Mouse (Mus musculus) stomach, postnatal 0 days (tissue): ENCODE data around the gene Fxn. TPM values are rescaled to one million over a fixed set of nuclear protein-coding genes. Genes with fewer than 3 reads are reported as not detected.

Experiments used
- ATAC-seq: fragments of 200-750 bp; cut with Nextera tagmentation; 2 replicates; pipeline ENCODE4 v1.8.0; 2017; ENCODE audit not compliant: low FRiP score, low TSS enrichment
- DNase-seq: peaks from one replicate; pipeline ENCODE4 v3.0.0-alpha.2; 2016; ENCODE audit warnings: low spot score
- H3K27ac ChIP-seq: fragments of 300-500 bp; sonication (generic); replicated peaks from 2 replicates; pipeline ENCODE4 v1.5.1; 2014; ENCODE audit warnings: mild to moderate bottlenecking, control low read depth
- H3K27me3 ChIP-seq: fragments of 300-500 bp; sonication (generic); 2 replicates; pipeline ENCODE4 v1.6.1; 2014; ENCODE audit warnings: low read length; ENCODE audit not compliant: control insufficient read depth, insufficient read depth
- H3K36me3 ChIP-seq: fragments of 300-500 bp; sonication (generic); 2 replicates; pipeline ENCODE4 v1.6.1; 2014; ENCODE audit warnings: low read length, mixed read lengths; ENCODE audit not compliant: control insufficient read depth, insufficient read depth
- H3K4me1 ChIP-seq: fragments of 300-500 bp; sonication (generic); replicated peaks from 2 replicates; pipeline ENCODE4 v1.6.1; 2014; ENCODE audit warnings: antibody characterized with exemption; ENCODE audit not compliant: control insufficient read depth, insufficient read depth
- H3K4me2 ChIP-seq: fragments of 300-500 bp; sonication (generic); replicated peaks from 2 replicates; pipeline ENCODE4 v1.6.1; 2014; ENCODE audit warnings: low read depth, mild to moderate bottlenecking, control low read depth, moderate library complexity
- H3K4me3 ChIP-seq: fragments of 300-500 bp; sonication (generic); 2 replicates; pipeline ENCODE4 v1.5.1; 2014; ENCODE audit warnings: low read depth, low read length, control low read depth
- H3K9ac ChIP-seq: fragments of 300-500 bp; sonication (generic); 2 replicates; pipeline ENCODE4 v1.6.1; 2014; ENCODE audit warnings: mild to moderate bottlenecking, low read length, control low read depth, mixed read lengths
- H3K9me3 ChIP-seq: fragments of 300-500 bp; sonication (generic); 2 replicates; pipeline ENCODE4 v1.6.1; 2016; ENCODE audit warnings: low read length; ENCODE audit not compliant: control insufficient read depth
- CTCF ChIP-seq: IDR thresholded peaks from 2 replicates; pipeline ENCODE4 v1.5.1; 2016; ENCODE audit warnings: antibody characterized with exemption, low read depth, mild to moderate bottlenecking, moderate library complexity
- EP300 ChIP-seq: optimal IDR thresholded peaks from 2 replicates; pipeline ENCODE3; 2016; ENCODE audit warnings: antibody characterized with exemption
- WGBS: fragments of 180-500 bp; shearing (Covaris S2); extraction: QIAGEN DNeasy Blood & Tissue Kit; methylation state at CpG from one replicate; pipeline ENCODE4 v1.1.7; 2014; 5-methylcytosine and 5-hydroxymethylcytosine counted together
- polyA plus RNA-seq: library from polyadenylated mRNA; unstranded; fragments of >200 nt; fragmentation: Nextera tagmentation; extraction: Ambion mirVana; gene quantifications from 2 replicates; pipeline ENCODE4 v1.2.1, GENCODE M21; 2015

Gene Fxn
- polyA plus RNA-seq, 1 experiment from 2014 or later, result 26.0 TPM

DNA sequence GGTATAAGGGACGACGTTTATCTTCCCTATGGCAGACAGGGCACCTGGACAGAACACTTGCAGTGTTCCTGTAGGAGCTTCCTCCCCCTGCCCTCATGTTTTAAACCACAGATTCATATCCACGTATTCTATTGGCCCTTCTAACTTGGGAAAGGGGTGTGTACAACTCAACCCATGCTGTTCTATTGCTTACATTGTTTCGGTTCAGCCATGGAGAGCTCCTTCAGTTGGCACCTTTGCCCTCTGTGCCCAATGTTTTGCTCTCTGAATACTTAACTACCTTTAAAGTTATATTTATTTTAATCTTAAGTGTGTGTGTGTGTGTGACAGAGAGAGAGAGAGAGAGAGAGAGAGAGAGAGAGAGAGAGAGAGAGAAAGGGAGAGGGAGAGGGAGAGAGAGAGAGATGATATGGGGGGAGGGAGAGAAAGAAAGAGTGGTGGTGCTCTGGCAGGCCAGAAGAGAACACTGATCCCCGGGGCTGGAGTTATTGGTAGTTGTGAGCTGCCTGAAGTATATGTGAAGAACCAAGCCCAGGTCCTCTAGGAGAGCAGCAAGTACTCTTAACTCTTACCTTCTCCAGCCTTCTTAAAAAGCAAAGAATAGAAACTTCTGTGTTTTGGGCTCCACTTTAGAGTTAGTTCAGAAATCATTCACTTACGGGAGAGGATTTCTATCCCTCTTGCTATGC, 41.0 kb upstream of the Fxn start:
- TF ChIP-seq EP300 (no peak), CTCF (no peak)
- Histone ChIP-seq H3K9me3 (no peaks in the 10 kb centered on the region), H3K27me3 (no peaks in the 10 kb centered on the region), H3K4me1 (no peaks in the 10 kb centered on the region), H3K9ac (no peak overlapping the region), H3K36me3 (no peaks in the 10 kb centered on the region), H3K4me2 (no peak overlapping the region), H3K4me3 (no peak overlapping the region), H3K27ac (no peak overlapping the region)
- WGBS, result 84% methylated on average over 6 of the region's 6 CpGs
- ATAC-seq (no peak), DNase-seq (no peak)

GRCm38 (mm10) chr19:24318172-24318571, 37.8 kb upstream of the Fxn start:
- WGBS, result 58% methylated on average over 10 of the region's 10 CpGs
- H3K27me3 ChIP-seq, result no peaks in the 10 kb centered on the region
- no peak overlapping the region for H3K9ac ChIP-seq
- ATAC-seq, result no peak
- H3K9me3 ChIP-seq, result no peaks in the 10 kb centered on the region
- TF ChIP-seq EP300 (no peak), CTCF (no peak)
- H3K36me3 ChIP-seq, result no peaks in the 10 kb centered on the region
- no peak for DNase-seq
- H3K4me1 ChIP-seq, result no peaks in the 10 kb centered on the region
- H3K4me3 ChIP-seq, result no peak overlapping the region
- H3K4me2 ChIP-seq, result no peak overlapping the region
- no peak overlapping the region for H3K27ac ChIP-seq

DNA sequence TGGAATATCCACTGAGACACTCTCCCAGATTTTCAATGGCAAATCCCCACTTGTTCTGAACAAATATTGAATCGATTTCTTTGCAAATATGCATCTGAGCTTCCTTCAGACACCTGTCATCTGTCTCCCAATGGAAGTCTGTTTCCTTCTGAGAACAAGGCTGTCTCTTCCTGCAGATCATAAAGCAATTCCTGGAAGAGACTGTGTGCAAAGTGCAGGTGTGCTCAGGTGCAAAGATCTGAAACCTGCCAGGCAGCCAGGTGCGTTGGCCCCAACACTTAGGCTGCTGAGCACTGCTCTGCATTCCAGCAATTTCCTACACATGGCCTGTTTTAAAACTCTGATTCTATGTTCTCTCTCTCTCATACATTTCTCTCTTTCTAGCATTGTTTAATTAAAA, 37.3 kb upstream of the Fxn start:
- Histone ChIP-seq H3K27ac (no peak overlapping the region), H3K4me2 (no peak overlapping the region), H3K27me3 (no peaks in the 10 kb centered on the region), H3K4me1 (no peaks in the 10 kb centered on the region), H3K9me3 (no peaks in the 10 kb centered on the region), H3K9ac (no peak overlapping the region), H3K4me3 (no peak overlapping the region), H3K36me3 (no peaks in the 10 kb centered on the region)
- ATAC-seq (0 out of 2 replicates have a peak, but pooled peaks have one; percentile 69), DNase-seq (peak; percentile 31)
- TF ChIP-seq EP300 (no peak), CTCF (no peak)
- 61% methylated on average over 2 of the region's 2 CpGs for WGBS

GRCm38 (mm10) chr19:24317038-24317591, 36.7 kb upstream of the Fxn start:
- Histone ChIP-seq H3K4me1 (no peaks in the 10 kb centered on the region), H3K4me2 (no peak overlapping the region), H3K4me3 (no peak overlapping the region), H3K9ac (no peak overlapping the region), H3K9me3 (no peaks in the 10 kb centered on the region), H3K36me3 (no peaks in the 10 kb centered on the region), H3K27ac (no peak overlapping the region), H3K27me3 (no peaks in the 10 kb centered on the region)
- no peak for ATAC-seq
- WGBS, result 48% methylated on average over 15 of the region's 15 CpGs
- TF ChIP-seq EP300 (no peak), CTCF (no peak)
- DNase-seq, result peak; percentile 16

DNA sequence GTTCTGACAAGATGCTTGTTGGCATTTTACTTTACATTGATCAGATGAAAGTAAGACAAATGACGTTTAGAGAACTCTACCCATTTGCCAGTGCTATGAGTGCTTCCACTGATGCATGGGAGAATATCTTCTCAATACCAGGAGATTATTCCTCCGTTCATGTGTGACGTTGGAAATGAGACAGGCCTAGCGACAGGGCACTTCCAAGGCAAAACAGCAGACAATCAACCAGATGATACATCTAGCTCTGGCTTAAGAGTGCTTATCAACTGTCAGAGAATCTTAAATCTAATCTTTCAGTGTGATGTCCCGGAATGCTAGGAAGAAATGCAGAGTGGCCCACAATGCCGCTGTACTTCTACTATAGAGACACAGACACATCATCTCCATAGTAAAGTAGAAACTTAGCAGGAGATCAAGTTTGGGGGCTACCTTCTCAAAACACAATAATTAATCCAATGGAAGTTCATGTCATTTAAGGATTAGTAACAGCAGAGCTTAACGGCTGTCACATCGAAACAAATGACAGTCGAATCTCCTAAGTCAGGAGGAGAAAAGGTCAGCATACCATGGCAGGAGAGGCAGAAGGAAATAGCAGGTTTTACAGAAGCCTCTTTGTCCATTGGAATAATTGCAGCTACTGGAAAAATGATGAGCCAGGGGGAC, 35.8 kb upstream of the Fxn start:
- TF ChIP-seq EP300 (no peak), CTCF (no peak)
- H3K27ac ChIP-seq, result no peak overlapping the region
- H3K9ac ChIP-seq, result no peak overlapping the region
- WGBS, result 77% methylated on average over 9 of the region's 9 CpGs
- ATAC-seq (no peak), DNase-seq (no peak)
- H3K36me3 ChIP-seq, result no peaks in the 10 kb centered on the region
- no peak overlapping the region for H3K4me3 ChIP-seq
- H3K27me3 ChIP-seq, result no peaks in the 10 kb centered on the region
- no peaks in the 10 kb centered on the region for H3K9me3 ChIP-seq
- H3K4me1 ChIP-seq, result no peaks in the 10 kb centered on the region
- no peak overlapping the region for H3K4me2 ChIP-seq

DNA sequence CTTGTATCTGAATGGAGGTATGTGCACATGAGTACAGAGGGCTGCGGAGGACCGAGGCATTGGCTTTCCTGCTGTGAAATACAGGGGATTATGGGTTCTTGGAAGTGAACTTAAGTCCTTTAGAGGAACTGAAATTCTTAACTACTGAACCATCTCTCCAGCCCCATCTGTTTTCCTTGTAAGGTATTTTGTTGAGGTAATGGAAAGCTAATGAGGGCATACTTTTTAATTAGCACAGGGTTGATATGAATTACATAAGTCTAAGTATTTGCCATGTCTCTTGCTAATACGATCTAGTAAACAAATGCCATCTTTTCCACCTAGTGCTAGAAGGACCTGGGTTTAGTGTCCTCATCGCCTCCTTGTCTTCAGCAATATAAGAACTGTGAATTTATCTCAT, 34.8 kb upstream of the Fxn start:
- no peaks in the 10 kb centered on the region for H3K4me1 ChIP-seq
- ATAC-seq (no peak), DNase-seq (no peak)
- no peak overlapping the region for H3K9ac ChIP-seq
- H3K9me3 ChIP-seq, result no peaks in the 10 kb centered on the region
- no peak overlapping the region for H3K4me2 ChIP-seq
- 93% methylated on average over 4 of the region's 4 CpGs for WGBS
- H3K27ac ChIP-seq, result no peak overlapping the region
- no peak overlapping the region for H3K4me3 ChIP-seq
- H3K27me3 ChIP-seq, result no peaks in the 10 kb centered on the region
- no peaks in the 10 kb centered on the region for H3K36me3 ChIP-seq
- TF ChIP-seq EP300 (no peak), CTCF (no peak)
